Mouse (Mus musculus) frontal cortex, postnatal 14 days (tissue): ENCODE measurements around the gene Trak1.

Experiments used
- DNase-seq, 2 experiments: peaks; one replicate each; pipeline ENCODE4 v3.0.0; 2022; ENCODE audit warnings: low spot score in 2 of 2

Trak1 gene

DNA sequence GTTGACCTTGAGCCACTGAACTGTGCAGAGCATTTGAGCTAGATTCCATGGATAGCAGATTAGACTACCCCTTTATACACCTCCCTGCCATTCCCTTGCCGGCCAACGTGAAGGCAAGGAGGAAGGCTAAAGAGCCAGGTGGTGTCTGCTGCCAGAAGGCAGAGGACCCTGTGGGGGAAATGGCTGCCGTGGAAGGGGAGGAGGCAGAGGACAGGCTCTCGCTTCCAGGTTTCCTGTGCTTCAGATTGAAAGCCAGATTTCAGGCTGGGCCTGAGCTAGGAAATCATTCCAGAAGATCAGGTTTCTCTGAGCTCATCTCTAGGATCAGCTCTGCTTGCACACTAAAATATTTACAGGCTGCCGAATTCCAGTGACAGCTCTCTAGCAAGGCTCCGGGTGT is 133.1 kb downstream of the Trak1 start:
- DNase-seq, result no peak

DNA sequence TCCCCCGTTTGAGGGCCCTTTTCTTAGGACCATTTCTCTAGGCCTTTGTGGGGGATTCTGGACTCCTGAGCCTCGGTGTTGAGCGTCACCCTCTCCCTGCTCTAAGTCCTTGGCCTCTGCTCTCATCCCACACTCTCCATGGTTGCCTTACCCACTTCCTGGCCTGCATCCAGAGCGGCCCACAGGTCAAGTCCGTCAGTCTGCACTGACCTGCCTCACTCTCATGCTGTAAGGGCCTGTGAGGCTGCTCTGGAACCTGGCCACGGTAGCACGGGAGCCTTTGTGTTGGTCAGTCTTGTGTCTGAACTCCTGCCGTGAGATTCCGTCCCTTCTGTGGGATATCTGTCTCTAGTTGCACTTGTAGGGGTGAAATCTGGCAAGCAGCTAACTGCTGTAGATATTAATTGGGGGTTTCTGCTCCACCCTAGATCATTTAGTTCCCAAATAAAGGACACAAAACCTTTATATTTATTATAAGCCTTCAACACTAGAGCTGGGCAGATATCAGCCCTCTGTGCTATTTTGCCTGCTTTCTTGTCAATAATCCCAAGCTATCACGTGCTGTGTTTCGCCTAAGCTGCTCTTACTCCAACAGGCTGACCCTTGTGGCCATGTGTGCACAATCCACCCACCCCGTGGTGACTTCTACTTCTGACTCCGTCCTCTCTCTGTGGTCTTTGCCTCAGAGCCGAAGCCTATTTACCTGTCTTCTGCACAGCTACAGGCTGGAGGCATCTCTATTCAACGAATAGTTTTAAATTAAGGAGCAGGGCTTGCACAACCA is 136.6 kb downstream of the Trak1 start:
- DNase-seq, result no peak

DNA sequence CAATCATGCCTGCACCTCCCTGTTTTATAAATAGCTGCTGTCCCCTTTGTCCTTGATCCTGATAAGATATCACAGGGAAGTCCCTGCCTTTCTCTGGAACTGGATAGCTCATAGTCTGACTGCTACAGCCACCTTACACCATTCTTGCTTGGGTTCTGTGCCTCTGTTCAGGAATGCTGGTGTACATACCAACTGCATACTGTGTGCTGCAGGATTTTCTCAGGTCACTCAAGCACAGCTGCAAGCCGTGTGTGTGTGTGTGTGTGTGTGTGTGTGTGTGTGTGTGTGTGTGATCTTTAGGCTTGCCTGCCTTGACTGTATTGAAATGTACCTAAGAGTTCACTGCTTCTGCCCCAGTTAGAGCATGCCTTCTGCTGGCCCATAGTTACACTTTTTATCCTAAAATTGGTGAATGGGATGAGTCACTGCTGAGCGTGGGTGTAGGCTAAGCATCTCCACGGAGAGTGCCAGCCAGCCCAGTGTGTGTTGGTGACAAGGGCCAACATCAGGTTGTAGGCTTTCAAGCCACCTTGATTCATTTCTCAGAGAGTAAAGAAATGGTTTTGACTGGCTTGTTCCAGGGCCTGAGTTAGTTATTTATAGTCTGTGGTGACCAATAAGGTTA is 138.1 kb downstream of the Trak1 start:
- DNase-seq, result no peak

DNA sequence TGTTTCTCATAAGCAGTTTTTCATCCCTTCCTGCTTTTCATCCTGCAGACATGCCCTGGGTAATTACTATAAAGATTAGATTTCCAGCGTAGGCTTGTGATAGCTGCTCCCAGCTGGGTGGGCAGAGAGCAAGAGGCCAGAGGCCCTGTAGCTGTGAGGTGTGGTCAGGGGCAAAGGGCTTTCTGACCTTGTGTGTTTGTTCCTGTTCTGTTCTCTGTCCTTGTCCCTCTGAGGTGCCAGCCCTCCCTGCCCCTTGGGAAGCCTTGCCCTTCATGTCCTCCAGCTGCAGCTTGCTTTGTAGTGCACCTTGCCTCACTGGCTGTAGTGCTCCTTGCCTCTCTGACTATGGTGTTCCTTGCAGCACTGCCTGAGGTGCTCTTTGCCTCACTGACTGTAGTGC is 139.2 kb downstream of the Trak1 start:
- no peak for DNase-seq

DNA sequence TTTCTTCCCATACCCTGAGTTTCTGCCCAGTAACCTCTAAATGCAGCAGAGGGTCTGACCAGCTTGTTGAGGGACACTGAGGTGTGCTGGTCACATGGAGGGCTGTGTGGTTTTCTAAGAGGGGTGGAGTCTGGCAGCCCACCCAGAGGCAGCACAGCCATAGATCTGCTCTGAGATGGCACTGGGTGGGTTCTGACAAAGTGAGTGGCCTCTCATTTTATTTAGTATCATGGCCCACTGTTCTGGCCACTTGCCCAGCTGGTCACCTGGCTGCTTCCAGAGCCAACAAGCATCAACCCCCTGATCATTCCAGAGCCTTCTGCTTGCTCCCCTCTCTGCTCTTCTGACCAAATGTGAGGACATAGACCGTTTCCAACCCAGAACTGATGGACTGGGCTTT is 144.8 kb downstream of the Trak1 start:
- DNase-seq, result no peak

DNA sequence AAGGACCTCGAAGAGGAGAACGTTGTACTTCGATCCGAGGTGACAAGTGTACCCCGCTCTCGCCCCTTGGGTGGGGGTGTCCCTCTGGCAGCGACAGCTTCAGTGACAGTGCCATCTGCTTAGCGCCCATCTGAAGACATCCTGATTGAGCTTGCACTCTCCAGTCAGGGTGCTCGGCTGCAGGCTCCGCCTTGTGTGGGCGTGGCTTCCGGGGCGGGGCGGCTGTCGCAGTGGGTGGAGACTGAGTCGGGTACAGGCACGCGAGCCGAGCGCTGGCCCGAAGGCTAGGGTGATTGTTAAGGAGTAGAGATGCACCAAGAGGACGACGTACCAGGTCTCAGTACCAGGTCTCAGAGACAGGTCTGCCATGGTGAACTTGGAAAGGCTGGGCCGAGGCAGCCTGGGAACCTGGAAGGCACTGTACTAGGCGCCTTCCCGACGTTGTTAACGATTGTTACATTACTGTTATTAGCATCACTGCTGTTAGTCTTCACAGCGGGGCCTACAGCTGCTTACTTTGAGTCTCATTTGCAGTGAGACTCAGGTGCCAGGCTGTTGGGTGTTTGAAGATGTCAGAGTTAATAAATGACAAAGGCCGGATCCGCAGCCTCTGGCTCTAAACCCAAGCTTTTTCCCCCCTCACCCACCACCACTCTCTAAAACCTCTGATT is 146.5 kb downstream of the Trak1 start:
- no peak for DNase-seq

DNA sequence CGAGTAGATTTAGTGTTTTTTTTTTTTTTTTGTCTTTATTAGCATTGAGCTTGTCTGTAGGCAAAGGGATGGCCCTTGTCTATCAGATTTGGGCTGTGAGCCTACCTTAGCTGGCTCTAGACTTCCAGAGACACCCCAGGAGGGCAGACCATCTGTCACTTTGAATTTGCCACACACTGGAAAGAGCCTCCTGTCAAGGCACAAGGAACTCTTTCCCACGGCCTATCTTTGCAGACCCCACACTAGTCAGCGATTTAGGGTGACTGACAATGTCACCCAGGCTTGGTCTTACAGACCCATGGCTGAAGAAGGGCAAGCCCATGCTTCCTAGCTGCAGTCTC is 147.0 kb downstream of the Trak1 start:
- no peak for DNase-seq

DNA sequence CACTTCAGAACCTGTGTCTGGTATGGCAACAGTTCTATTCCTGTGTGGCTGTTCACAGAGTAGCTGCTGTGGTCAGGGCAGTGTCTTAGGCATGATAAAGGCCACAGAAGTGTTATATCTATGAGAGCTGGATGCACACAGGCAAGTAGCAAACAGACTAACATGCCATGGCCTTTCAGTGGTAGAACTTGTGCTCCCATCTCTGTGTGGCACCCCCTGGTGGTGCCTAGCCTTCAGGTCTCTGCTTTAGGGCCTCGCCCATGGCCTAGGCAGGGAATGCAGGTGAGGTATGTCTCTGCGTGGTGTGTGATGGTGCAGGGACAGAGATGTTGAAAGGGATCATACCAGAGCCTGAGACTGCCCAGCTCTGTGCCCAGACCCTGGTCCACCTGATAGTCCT is 148.1 kb downstream of the Trak1 start:
- DNase-seq, result no peak

DNA sequence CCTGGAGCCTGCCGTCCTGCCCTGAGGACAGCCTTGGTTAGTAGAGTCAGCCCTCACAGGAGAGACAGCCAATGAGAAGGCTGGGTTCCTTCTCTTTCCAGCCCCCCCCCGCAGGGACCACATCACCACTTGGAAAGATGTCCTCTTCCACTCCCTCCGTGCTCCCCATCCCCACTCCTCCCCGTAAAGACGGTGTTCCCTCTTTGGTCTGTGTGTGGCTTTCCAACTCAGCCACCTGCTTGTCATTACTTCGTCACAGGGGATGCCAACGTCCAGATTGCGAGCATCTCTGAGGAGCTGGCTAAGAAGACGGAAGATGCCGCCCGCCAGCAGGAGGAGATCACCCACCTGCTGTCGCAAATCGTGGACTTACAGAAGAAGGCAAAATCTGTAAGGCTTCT is 149.1 kb downstream of the Trak1 start:
- DNase-seq, result peak; percentile 28 to 35

DNA sequence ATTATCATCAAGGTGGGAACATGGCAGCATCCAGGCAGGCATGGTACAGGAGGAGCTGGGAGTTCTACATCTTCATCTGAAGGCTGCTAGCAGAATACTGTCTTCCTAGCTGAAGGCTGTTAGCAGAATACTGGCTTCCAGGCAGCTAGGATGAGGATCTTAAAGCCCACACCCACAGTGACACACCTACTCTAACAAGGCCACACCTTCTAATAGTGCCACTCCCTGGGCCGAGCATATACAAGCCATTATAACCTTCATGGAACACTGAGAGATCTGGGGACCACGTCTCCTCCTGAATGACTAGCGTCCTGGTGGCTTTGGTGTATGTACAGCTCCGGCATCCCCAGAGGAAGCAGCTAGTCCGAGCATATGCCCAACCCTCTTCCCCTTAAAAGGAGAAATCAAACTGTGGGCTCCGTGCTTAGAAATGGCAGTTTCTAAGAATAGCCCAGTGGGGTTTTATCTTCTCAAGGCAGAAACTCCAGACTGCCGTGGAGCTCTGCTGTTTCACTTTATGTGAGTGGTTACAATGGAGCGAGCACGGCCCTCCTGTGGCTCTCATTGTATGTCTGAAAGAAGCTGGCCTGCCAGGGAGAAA is 155.1 kb downstream of the Trak1 start:
- peak in 1 of 2 experiments; percentile 35 for DNase-seq

DNA sequence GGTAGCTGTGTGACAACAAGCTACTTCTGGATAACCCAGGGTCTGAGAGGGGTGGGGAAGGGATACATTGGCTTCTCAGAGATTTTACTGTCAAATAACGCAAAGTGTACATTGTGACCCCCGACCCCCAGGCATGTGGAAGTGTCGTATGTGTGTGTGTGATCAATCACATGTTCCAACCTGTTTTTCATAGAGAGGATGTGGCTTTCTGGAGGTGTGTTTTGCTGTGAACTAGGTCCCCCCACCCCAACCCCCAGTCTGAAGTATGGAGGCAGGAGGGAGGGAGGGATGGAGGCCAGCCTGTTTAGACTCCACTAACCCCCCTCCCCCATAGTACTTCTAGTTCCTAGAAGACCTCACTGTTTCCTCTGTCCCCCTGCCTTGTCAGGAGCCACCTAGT is 157.6 kb downstream of the Trak1 start:
- no peak for DNase-seq

DNA sequence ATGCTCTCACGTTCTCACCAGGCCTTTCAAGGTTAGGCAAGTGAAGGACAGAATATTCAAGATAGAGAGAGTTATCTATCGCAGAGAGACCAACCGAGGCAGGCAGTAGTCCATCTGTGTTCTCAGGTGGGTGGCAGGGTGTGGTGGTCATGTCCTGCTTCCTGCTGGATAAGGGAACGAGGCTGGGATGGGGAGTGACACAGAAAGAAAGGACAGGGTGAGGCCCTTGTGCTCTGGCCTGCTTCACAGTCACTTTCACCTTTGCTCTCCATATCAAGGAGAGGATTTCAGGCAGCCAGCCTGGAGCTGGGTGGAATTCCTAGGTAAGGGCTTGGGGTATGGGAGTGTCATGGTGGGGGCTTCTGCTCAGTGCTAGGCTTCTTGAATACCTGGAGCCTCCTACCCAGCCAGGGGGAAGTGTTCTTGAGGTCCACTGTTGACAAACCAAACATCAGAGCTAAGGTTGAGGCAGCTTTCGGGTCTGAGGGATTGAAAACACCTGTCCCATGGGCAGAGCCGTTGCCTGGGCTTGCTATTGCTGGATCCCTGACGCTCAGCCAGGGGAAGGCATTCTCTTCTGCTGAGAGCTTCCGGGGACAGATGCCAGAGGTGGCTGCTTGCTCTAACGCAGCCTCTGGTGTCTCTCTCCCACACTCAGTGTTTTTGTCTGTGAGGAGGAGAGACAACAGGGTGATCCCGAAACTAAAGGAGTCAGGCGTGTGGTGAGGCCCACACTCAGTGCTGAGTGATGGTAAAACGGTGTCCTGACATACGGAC is 159.6 kb downstream of the Trak1 start:
- DNase-seq, result no peak

DNA sequence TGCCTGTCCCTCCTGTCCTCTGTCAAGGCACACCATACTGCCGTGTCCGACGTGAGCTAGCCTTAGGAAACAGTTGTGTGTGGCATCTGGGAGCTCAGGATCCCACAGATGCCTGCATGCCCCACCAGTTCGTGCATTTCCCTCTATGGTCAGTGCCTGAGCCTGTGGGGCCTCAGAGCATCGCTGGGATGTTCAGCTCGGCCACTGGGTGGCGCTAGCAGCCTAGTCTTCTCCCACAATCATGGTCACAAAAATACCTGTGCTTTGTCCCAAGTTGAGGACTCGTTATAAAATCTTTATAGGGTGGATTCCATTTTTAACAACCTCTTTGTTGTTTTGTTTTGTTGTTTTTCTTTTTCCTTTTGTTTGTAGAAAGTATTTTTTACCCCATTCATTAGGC is 161.2 kb downstream of the Trak1 start:
- DNase-seq, result no peak

DNA sequence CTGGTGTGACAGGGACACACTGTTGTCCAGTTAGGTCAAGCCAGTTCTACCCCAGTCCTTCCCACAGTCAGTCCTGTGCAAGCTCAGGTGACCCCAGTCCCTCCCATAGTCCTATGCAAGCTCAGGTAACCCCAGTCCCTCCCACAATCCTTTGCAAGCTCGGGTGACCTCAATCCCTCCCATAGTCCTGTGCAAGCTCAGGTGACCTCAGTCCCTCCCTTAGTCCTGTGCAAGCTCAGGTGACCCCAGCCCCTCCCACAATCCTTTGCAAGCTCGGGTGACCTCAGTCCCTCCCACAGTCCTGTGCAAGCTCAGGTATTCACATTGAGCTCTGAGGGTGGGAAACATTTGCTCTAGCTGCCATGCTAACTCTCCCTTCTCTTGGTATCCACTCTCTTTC is 162.6 kb downstream of the Trak1 start:
- no peak for DNase-seq

DNA sequence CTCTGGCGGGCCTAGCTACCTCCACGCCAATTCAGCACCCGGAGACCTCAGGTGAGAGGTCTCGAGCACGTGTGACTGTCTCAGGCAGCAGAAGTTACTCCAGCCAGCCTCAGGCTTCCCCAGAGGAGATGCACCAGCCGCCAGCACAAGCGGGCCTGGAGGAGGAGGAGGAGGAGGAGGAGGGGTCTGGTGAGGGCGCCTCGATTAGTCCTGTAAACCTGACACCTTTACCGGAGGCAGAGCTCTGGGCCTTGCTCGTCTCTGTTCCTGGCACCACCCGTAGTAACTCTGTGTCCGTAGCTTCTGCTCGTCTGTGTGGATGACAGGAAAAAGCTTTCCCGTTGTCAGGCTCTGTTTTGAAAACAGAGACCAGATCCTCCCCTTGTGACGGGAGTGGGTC is 163.2 kb downstream of the Trak1 start:
- no peak for DNase-seq

DNA sequence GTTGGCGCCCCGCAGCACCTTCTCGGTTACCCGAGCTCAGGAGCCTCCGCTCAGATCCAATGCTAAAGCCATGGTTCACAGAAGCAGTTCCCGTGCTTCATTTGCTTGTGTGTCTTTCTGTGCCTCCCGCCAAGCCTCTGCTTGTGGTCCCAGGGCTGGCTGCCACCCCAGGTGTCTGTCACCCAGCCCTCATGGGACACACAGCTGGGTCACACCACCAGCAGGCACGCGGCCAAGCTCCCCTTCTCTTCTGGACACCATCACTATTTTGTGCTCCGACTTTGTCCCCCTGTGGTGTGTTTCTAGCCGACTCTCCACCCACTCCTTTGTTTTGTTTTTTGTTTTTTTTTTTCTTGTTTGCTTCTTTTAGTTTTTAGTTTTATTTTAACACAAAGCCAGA is 170.2 kb downstream of the Trak1 start:
- DNase-seq, result no peak

DNA sequence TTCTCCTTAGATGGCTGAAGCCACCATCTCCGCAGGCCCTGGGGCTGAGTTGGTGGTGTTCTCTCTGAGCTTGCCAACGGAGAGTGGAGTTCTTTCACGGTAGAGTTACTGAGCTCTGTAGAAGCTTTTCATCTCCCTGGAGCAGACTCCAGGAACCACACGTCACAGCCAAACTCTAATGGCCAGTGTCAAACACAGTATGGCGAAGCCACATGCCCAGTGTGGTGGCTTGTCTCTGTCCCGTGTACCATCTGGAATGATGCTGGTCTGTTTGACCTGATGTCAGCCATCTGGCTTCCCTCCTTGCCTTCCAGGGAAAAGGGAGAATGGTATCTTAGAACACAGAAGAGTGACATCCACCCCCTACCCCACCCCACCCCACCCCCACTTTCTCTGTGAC is 172.4 kb downstream of the Trak1 start:
- DNase-seq, result no peak

DNA sequence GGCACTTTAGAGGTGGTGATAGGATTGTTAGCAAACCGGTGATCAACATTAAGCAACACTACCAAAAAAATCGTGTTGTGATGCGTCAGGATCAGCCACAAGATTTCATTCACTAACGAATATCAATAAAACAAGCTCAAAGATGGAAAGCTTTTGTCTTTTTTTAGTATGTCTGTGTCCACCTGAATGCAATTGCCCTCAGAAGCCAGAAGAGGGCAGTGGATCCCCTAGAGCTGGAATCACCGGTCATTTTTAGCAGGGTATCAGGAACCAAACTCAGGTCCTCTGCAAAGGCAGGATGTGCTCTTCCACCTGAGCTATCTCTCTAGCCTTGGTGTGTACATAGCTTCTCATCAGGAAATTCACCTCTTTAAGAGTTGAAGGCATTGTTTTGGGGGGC is 177.5 kb downstream of the Trak1 start:
- no peak for DNase-seq

DNA sequence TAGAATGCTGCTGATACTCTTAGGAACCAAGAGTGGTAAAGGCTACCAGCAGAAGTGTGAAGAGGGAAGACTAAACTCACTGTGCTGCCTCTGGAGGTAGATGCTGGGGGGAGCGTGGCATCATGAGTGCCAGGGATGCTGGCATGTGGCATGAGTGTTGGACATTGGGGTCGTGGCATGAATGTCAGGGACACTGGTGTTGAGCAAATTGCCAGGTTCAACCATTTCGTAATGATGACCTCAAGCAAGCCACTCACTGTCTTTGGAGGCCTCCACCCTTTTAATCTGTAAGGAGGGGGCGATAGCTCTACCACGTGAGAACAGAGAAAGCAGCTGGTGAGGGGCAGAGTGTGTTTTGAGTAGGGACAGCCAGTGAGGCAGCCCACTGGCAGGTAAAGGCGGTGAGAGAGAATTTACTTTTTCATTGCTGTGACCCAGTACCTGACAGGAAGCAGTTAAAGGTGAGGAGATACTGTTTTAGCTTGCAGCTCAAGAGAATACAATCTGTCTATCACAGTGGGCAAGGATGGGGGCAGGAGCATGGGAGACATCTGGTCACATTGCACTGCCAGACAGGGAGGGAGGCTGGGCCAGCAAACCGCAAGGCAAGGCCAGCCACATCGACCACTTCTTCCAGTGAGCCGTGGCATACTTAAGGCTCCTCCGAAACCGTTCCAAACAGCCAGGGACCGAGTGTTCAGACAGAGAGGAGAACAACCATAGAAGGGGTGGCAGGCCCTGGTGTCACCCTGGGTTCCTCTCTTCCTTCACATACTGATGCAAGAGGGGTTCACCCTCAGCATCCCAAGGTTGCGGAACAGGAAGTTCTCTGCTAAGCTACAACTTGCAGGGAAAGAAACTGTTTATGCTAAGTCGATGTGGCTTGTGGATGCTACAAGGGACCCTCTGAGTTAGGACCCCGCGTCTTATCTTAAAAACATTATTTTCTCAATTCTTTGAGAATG is 178.5 kb downstream of the Trak1 start:
- DNase-seq, result no peak

DNA sequence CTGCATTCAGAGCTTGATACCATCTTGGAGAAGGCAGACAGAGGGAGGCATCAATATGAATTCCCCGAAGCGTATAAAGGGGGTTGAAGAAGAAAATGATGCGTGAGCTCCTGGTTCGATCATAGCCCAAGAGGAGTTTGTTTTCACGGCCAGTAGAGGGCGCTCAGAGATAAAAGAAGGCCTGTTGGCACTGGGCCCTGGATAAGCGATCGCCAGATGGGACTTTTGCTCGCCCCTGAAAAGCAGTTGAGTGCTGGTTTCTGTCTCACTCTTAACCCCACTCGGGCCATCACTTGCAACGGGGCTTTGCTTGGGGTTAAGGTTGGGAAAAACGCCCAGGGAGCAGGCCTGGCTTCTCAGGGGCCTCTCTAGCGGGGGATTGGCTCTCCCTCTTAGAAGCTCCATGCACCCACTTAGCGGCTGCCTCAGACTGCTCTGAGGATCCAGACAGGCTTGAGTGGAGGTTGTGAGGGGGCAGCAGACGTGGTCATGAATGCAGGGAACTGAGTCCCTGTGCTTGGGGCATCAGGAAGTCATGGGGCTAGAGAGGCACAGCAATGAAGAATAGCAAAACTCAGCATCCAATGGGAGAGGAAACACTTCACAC is 180.1 kb downstream of the Trak1 start:
- DNase-seq, result peak in 1 of 2 experiments; percentile 69
